22 mouse cellular contexts compared by ENCODE assay signal in genomic region chr19:55833807-55834385, GRCm38 (mm10).
DNase-seq lines count a peak whose midpoint lies in the region; ATAC-seq and TF ChIP-seq lines count a peak whose summit lies in the region.
"Had no signal": no experiment of that assay in that cellular context is flagged by ENCODE, and none has a peak within 500 bp of the region (broad histone marks: within the 10 kb centered on the region; RNA-seq: fewer than 3 reads in every experiment).

No protein-coding gene starts in this region.

- H3K9me3 ChIP-seq in stomach, postnatal 0 days (ENCODE audit: control insufficient read depth, low read length) = no peaks in the 10 kb centered on the region
- H3K9me3 ChIP-seq: embryonic facial prominence, embryonic 15.5 days; heart, embryonic 15.5 days had no signal

- no peaks in the 10 kb centered on the region for H3K27me3 ChIP-seq in stomach, postnatal 0 days (ENCODE audit: control insufficient read depth, insufficient read depth, low read length)
- H3K27me3 ChIP-seq: embryonic facial prominence, embryonic 15.5 days; heart, embryonic 15.5 days had no signal

- H3K4me1 ChIP-seq in stomach, postnatal 0 days (replicated peaks; ENCODE audit: control insufficient read depth, insufficient read depth) = peaks cover 6% of the 10 kb centered on the region

- H3K27ac ChIP-seq in layer of hippocampus, adult 2 months = no peak overlapping the region
- H3K27ac ChIP-seq in stomach, postnatal 0 days (replicated peaks) = no peak overlapping the region
- H3K27ac ChIP-seq: embryonic facial prominence, embryonic 15.5 days; forebrain, embryonic 10.5 days; heart, adult 2 months; heart, embryonic 15.5 days; hindbrain, embryonic 13.5 days; hindbrain, postnatal 0 days had no signal

- ATAC-seq in stomach, postnatal 0 days (ENCODE audit: low FRiP score, low TSS enrichment) = no peak
- ATAC-seq: forebrain, embryonic 14.5 days; hindbrain, postnatal 0 days had no signal

- TF ChIP-seq CTCF in layer of hippocampus, adult 2 months (conservative IDR thresholded peaks at IDR 0.05) = 0 out of 2 replicates have a peak, but pooled peaks have one; percentile 10
- TF ChIP-seq CTCF in stomach, postnatal 0 days (IDR thresholded peaks at IDR 0.05; ENCODE audit: low read depth) = 0 out of 2 replicates have a peak, but pooled peaks have one; percentile 13

- no peak for DNase-seq in layer of hippocampus, adult 2 months (ENCODE audit: low spot score in 2 of 2)
- no peak for DNase-seq in layer of hippocampus, adult 9-11 months
- DNase-seq in lung, postnatal 36 days = peak; percentile 46
- DNase-seq in lung, postnatal 25 days (ENCODE audit: low spot score) = no peak
- DNase-seq in stomach, postnatal 0 days (ENCODE audit: low spot score) = no peak
- no peak for DNase-seq in gastrocnemius, postnatal 4 days (ENCODE audit: low spot score in 2 of 2)
- DNase-seq: adrenal gland, adult 8-10 months; adrenal gland, postnatal 36 days; cerebellum, adult 11 months; cerebellum, adult 8-10 months; cerebellum, postnatal 14 days; gastrocnemius, postnatal 10 days; heart, adult 2 months; heart, postnatal 14 days had no signal

- WGBS in stomach, postnatal 0 days = 88% methylated on average over 4 of the region's 4 CpGs

- H3K4me2 ChIP-seq in stomach, postnatal 0 days (replicated peaks; ENCODE audit: low read depth) = no peak overlapping the region
- H3K4me2 ChIP-seq: embryonic facial prominence, embryonic 15.5 days; heart, embryonic 11.5 days; heart, embryonic 15.5 days; hindbrain, embryonic 13.5 days had no signal

- no peak overlapping the region for H3K4me3 ChIP-seq in layer of hippocampus, adult 2 months
- H3K4me3 ChIP-seq in stomach, postnatal 0 days (ENCODE audit: low read depth, low read length) = no peak overlapping the region
- H3K4me3 ChIP-seq: embryonic facial prominence, embryonic 15.5 days; erythroblast, embryonic 14.5 days; forebrain, embryonic 10.5 days; heart, adult 2 months; heart, embryonic 15.5 days; hindbrain, embryonic 13.5 days had no signal

- no peak overlapping the region for H3K9ac ChIP-seq in stomach, postnatal 0 days (ENCODE audit: low read length)
- H3K9ac ChIP-seq: embryonic facial prominence, embryonic 15.5 days; heart, embryonic 15.5 days; hindbrain, embryonic 13.5 days had no signal

- no peaks in the 10 kb centered on the region for H3K36me3 ChIP-seq in stomach, postnatal 0 days (ENCODE audit: control insufficient read depth, insufficient read depth, low read length)
- H3K36me3 ChIP-seq: embryonic facial prominence, embryonic 15.5 days; hindbrain, embryonic 13.5 days had no signal

- TF ChIP-seq EP300 in stomach, postnatal 0 days (optimal IDR thresholded peaks at IDR 0.05) = no peak
